Mouse (Mus musculus): ENCODE data around the gene Rims4. TPM values are rescaled to one million over a fixed set of nuclear protein-coding genes. Genes with fewer than 3 reads are reported as not detected.

Gene Rims4
- polyA plus RNA-seq (2015; fragmentation: Nextera tagmentation; extraction: Ambion mirVana): 0.22 and 0.41 TPM in 2 replicates

DNA sequence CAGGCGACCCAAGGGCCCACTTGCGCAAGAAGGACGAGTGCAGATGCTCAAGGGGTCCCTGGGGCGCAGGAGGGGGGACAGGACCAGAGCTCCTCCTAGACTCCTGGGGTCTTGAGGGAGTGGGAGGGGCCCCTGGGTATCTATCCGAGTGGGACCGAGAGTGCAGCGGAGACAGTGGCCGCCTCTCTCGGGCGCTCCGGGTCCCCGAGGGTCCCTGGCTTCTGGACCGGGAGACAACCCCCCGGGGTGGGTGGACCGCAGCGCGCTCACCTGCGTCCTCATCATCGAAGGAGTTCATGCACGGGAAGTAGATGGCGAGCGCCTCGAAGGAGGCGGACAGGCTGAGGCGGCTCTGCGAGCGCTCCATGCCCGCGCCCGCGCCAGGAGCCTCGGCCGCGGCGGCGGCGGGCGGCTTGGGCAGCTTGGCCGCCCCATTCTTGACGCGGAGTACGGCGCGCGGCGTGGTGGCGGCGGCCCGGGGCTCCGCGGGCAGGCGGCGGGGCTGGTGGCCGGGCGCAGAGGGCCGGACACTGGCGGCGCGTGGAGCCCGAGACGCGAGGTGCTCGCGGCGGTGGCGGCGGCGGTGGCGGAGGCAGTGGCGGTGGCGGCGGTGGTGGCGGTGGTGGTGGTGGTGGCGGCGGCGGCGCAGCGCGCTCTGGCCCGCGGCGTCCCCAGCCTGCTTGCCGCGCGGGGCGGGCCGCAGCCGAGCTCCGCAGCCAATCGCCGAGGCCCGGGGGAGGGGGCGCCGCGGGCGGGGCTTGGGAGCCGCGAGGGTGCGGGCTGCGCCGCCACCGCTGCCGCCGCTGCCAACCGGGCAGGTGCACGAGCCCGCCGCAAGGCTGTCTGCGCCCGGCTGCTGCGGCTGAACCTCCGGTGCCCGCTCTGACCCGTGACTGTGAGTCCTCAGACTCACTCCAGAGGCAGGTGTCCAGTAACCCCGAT is at the start of gene Rims4:
Gene Rims4 (minus strand): TSS at position 367 of the 942 bp plus-strand sequence.
- DNase-seq (ENCODE audit: low spot score) (peak; percentile 54), ATAC-seq (ENCODE audit: low FRiP score, low TSS enrichment) (peak; percentile 58; the same call in 1 of the 2 replicates)
- Histone ChIP-seq H3K4me1 (replicated peaks; ENCODE audit: control insufficient read depth, insufficient read depth) (no peaks in the 10 kb centered on the region), H3K27ac (replicated peaks) (no peak within 1 kb of the TSS), H3K9me3 (ENCODE audit: control insufficient read depth, low read length) (no peaks in the 10 kb centered on the region), H3K27me3 (ENCODE audit: control insufficient read depth, insufficient read depth, low read length) (peaks cover 15% of the 10 kb centered on the region), H3K4me2 (replicated peaks; ENCODE audit: low read depth) (peak within 1 kb of the TSS; percentile 69), H3K4me3 (ENCODE audit: low read depth, low read length) (peak within 1 kb of the TSS; percentile 41), H3K36me3 (ENCODE audit: control insufficient read depth, insufficient read depth, low read length) (no peaks in the 10 kb centered on the region), H3K9ac (ENCODE audit: low read length) (0 out of 2 replicates have a peak within 1 kb of the TSS, but pooled peaks have one; percentile 13)
- TF ChIP-seq EP300 (optimal IDR thresholded peaks at IDR 0.05) (no peak), CTCF (IDR thresholded peaks at IDR 0.05; ENCODE audit: low read depth) (no peak)
- 2% methylated on average over 43 of the region's 115 CpGs for WGBS

- H3K36me3 ChIP-seq (ENCODE audit: control insufficient read depth, insufficient read depth, low read length): no peaks in the 10 kb centered on the region
- 65% methylated on average over 7 of the region's 7 CpGs for WGBS
- no peaks in the 10 kb centered on the region for H3K4me1 ChIP-seq (replicated peaks; ENCODE audit: control insufficient read depth, insufficient read depth)
- no peak overlapping the region for H3K9ac ChIP-seq (ENCODE audit: low read length)
- H3K27ac ChIP-seq (replicated peaks): no peak overlapping the region
- H3K27me3 ChIP-seq (ENCODE audit: control insufficient read depth, insufficient read depth, low read length): no peaks in the 10 kb centered on the region
- ATAC-seq (ENCODE audit: low FRiP score, low TSS enrichment) (no peak), DNase-seq (ENCODE audit: low spot score) (no peak)
- TF ChIP-seq CTCF (IDR thresholded peaks at IDR 0.05; ENCODE audit: low read depth) (no peak), EP300 (optimal IDR thresholded peaks at IDR 0.05) (no peak)
- H3K9me3 ChIP-seq (ENCODE audit: control insufficient read depth, low read length): no peaks in the 10 kb centered on the region
- no peak overlapping the region for H3K4me2 ChIP-seq (replicated peaks; ENCODE audit: low read depth)
- no peak overlapping the region for H3K4me3 ChIP-seq (ENCODE audit: low read depth, low read length)
These were observed 47.2 kb upstream of the Rims4 start for GRCm38 (mm10) chr2:163965706-163966105.

DNA sequence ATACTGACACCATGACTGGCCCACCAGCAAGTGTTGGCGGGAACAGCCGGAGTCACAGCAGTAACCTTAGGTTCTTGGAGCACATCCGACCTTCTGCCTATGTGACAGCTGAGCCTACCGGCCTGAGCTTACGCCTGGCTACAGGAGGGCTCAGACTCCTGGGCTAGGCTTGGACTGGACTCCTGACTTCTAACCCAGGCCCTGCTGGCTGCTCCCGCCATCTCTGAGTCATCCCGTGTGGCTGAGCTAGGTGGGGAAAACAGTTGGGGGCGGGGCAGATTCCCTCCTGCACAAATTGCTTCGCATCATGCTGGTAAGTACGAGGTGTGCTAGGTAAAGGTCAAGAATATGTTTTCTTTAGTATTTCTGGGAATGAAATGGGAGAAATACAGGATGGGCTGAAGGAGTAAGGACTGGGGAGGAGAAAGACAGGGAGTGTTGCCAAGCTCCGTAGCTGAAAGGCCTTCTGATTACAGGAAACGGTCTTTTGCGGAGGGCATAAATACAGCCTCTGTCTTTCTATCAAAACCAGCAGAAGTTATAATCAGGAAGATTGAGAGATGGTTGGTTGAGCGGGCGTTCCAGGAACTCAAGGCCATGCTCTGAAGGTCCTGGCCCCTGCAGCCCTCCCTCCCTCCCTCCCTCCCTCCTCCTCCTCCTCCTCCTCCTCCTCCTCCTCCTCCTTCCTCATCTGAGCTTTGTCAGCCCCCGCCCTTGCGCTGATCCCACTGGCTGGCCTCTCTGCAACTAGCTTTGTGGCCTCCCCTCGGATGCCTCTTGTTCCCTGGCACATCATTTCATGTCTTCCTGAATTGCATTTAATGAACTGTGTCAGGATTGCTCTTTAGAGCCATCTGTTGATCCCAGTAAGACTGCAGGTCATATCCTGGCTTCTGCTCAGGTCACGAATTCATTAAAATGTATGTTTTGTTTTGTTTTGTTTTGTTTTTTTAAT is 46.4 kb upstream of the Rims4 start:
- H3K27ac ChIP-seq (replicated peaks): no peak overlapping the region
- H3K27me3 ChIP-seq (ENCODE audit: control insufficient read depth, insufficient read depth, low read length): no peaks in the 10 kb centered on the region
- H3K4me3 ChIP-seq (ENCODE audit: low read depth, low read length): no peak overlapping the region
- TF ChIP-seq EP300 (optimal IDR thresholded peaks at IDR 0.05): no peak
- no peak for TF ChIP-seq CTCF (IDR thresholded peaks at IDR 0.05; ENCODE audit: low read depth)
- ATAC-seq (ENCODE audit: low FRiP score, low TSS enrichment) (peak; percentile 47), DNase-seq (ENCODE audit: low spot score) (no peak)
- no peak overlapping the region for H3K4me2 ChIP-seq (replicated peaks; ENCODE audit: low read depth)
- no peaks in the 10 kb centered on the region for H3K36me3 ChIP-seq (ENCODE audit: control insufficient read depth, insufficient read depth, low read length)
- H3K9ac ChIP-seq (ENCODE audit: low read length): no peak overlapping the region
- no peaks in the 10 kb centered on the region for H3K9me3 ChIP-seq (ENCODE audit: control insufficient read depth, low read length)
- H3K4me1 ChIP-seq (replicated peaks; ENCODE audit: control insufficient read depth, insufficient read depth): no peaks in the 10 kb centered on the region
- WGBS: 64% methylated on average over 17 of the region's 19 CpGs

GRCm38 (mm10) chr2:163953622-163954310 is 35.3 kb upstream of the Rims4 start:
- H3K4me1 ChIP-seq (replicated peaks; ENCODE audit: control insufficient read depth, insufficient read depth): no peaks in the 10 kb centered on the region
- H3K27me3 ChIP-seq (ENCODE audit: control insufficient read depth, insufficient read depth, low read length): no peaks in the 10 kb centered on the region
- no peaks in the 10 kb centered on the region for H3K9me3 ChIP-seq (ENCODE audit: control insufficient read depth, low read length)
- no peak overlapping the region for H3K9ac ChIP-seq (ENCODE audit: low read length)
- no peak for ATAC-seq (ENCODE audit: low FRiP score, low TSS enrichment)
- TF ChIP-seq CTCF (IDR thresholded peaks at IDR 0.05; ENCODE audit: low read depth): no peak
- TF ChIP-seq EP300 (optimal IDR thresholded peaks at IDR 0.05): no peak
- no peak overlapping the region for H3K4me2 ChIP-seq (replicated peaks; ENCODE audit: low read depth)
- WGBS: 56% methylated on average over 7 of the region's 7 CpGs
- H3K36me3 ChIP-seq (ENCODE audit: control insufficient read depth, insufficient read depth, low read length): no peaks in the 10 kb centered on the region
- no peak overlapping the region for H3K4me3 ChIP-seq (ENCODE audit: low read depth, low read length)
- DNase-seq (ENCODE audit: low spot score): no peak
- no peak overlapping the region for H3K27ac ChIP-seq (replicated peaks)

DNA sequence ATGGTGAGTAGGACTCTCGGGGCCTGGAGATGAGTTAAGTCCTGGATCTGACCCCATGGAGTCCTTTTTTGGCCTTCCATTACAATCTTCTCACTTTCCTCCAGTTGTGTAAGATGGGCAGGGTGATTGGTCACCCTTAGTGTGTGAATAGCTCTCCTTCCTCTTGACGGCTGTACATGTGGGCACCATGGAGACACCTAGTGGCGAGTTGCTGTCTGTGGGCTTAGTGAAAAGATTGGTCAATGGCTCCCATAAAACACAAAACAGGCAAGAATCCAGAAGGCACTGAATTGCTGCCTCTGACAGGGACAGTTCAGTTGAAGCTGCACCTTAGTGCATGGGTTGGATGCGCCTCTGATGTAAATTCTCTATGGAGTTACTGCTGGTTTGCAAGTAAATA is 33.3 kb upstream of the Rims4 start:
- Histone ChIP-seq H3K27ac (replicated peaks) (no peak overlapping the region), H3K9me3 (ENCODE audit: control insufficient read depth, low read length) (no peaks in the 10 kb centered on the region), H3K36me3 (ENCODE audit: control insufficient read depth, insufficient read depth, low read length) (no peaks in the 10 kb centered on the region), H3K27me3 (ENCODE audit: control insufficient read depth, insufficient read depth, low read length) (no peaks in the 10 kb centered on the region), H3K4me3 (ENCODE audit: low read depth, low read length) (no peak overlapping the region), H3K4me1 (replicated peaks; ENCODE audit: control insufficient read depth, insufficient read depth) (no peaks in the 10 kb centered on the region), H3K4me2 (replicated peaks; ENCODE audit: low read depth) (no peak overlapping the region), H3K9ac (ENCODE audit: low read length) (no peak overlapping the region)
- 25% methylated on average over 4 of the region's 4 CpGs for WGBS
- no peak for TF ChIP-seq EP300 (optimal IDR thresholded peaks at IDR 0.05)
- peak; percentile 86 for TF ChIP-seq CTCF (IDR thresholded peaks at IDR 0.05; ENCODE audit: low read depth)
- peak; percentile 61 for DNase-seq (ENCODE audit: low spot score)
- no peak for ATAC-seq (ENCODE audit: low FRiP score, low TSS enrichment)
